Mouse (Mus musculus) liver, embryonic 14.5 days (tissue): ENCODE data around the gene Pnmal1. TPM values are rescaled to one million over a fixed set of nuclear protein-coding genes. Genes with fewer than 3 reads are reported as not detected.
A peak's percentile ranks its signal among the peaks of the same experiment; 100 is the strongest.

Experiments used
- ATAC-seq: fragments of 200-750 bp; cut with Nextera tagmentation; 2 replicates; pipeline ENCODE4 v1.8.0; 2017; ENCODE audit warnings: moderate number of reproducible peaks, mild to moderate bottlenecking, moderate library complexity; ENCODE audit not compliant: insufficient read depth
- DNase-seq, 3 experiments: peaks; one replicate each; pipeline ENCODE4 v3.0.0-alpha.2; 2012 to 2013; ENCODE audit warnings: low read depth in 3 of 3, low spot score in 3 of 3
- H3K27ac ChIP-seq: fragments of 300-500 bp; sonication (generic); 2 replicates; pipeline ENCODE4 v1.5.1; 2014; ENCODE audit warnings: moderate library complexity, mild to moderate bottlenecking, control low read depth, inconsistent platforms
- H3K27me3 ChIP-seq: fragments of 300-500 bp; sonication (generic); 2 replicates; pipeline ENCODE4 v1.6.1; 2014; ENCODE audit warnings: mild to moderate bottlenecking, low read length, moderate library complexity; ENCODE audit not compliant: control insufficient read depth, insufficient read depth
- H3K36me3 ChIP-seq: fragments of 300-500 bp; sonication (generic); replicated peaks from 2 replicates; pipeline ENCODE4 v1.6.1; 2014; ENCODE audit warnings: low read depth; ENCODE audit not compliant: control insufficient read depth, insufficient read depth
- H3K4me1 ChIP-seq, 2 experiments: fragments of 200-500 bp in 1 of 2; fragments of 300-500 bp in 1 of 2; sonication (generic) in 1 of 2; replicated peaks; 2 replicates each; pipeline ENCODE4 v1.6.1; 2012 to 2014; ENCODE audit warnings: antibody characterized with exemption in 1 of 2, inconsistent platforms in 1 of 2, low read length in 1 of 2; ENCODE audit not compliant: control insufficient read depth in 2 of 2, insufficient read depth in 2 of 2
- H3K4me2 ChIP-seq: fragments of 300-500 bp; sonication (generic); 2 replicates; pipeline ENCODE4 v1.6.1; 2014; ENCODE audit warnings: low read depth, mild to moderate bottlenecking, control low read depth, moderate library complexity
- H3K4me3 ChIP-seq, 2 experiments: fragments of 200-500 bp in 1 of 2; fragments of 300-500 bp in 1 of 2; sonication (generic) in 1 of 2; 2 replicates each; pipeline ENCODE4 v1.5.1; 2012 to 2014; ENCODE audit warnings: low read depth in 2 of 2, low read length in 2 of 2, mild to moderate bottlenecking in 2 of 2, control low read depth in 1 of 2, inconsistent platforms in 1 of 2, moderate library complexity in 1 of 2; ENCODE audit not compliant: insufficient read depth in 1 of 2
- H3K9ac ChIP-seq: fragments of 300-500 bp; sonication (generic); replicated peaks from 2 replicates; pipeline ENCODE4 v1.6.1; 2014; ENCODE audit warnings: mild to moderate bottlenecking, control low read depth, moderate library complexity
- H3K9me3 ChIP-seq: fragments of 300-500 bp; sonication (generic); 2 replicates; pipeline ENCODE4 v1.6.1; 2016; ENCODE audit warnings: low read length, mixed read lengths; ENCODE audit not compliant: control insufficient read depth
- CTCF ChIP-seq: IDR thresholded peaks from 2 replicates; pipeline ENCODE4 v1.5.1; 2016; ENCODE audit warnings: antibody characterized with exemption, low read depth, control low read depth
- EP300 ChIP-seq: IDR thresholded peaks from 2 replicates; pipeline ENCODE4 v1.6.1; 2016; ENCODE audit warnings: antibody characterized with exemption, low read depth
- WGBS: fragments of 180-500 bp; shearing (Covaris S2); extraction: QIAGEN DNeasy Blood & Tissue Kit; methylation state at CpG from one replicate; pipeline ENCODE4 v1.1.7; 2014; ENCODE audit not compliant: insufficient replicate concordance; 5-methylcytosine and 5-hydroxymethylcytosine counted together
- polyA plus RNA-seq, 2 experiments: library from polyadenylated mRNA; depleted of rRNA in 1 of 2; stranded (reverse) in 1 of 2; unstranded in 1 of 2; fragments of >200 nt; fragmentation: Nextera tagmentation in 1 of 2; extraction: Ambion mirVana in 1 of 2; gene quantifications; 2 replicates each; pipeline versions ENCODE4 v1.2.1 to v1.2.3; 2012 to 2014

The Pnmal1 gene
- polyA plus RNA-seq, 2 experiments = 0.01 to 0.03 TPM

DNA sequence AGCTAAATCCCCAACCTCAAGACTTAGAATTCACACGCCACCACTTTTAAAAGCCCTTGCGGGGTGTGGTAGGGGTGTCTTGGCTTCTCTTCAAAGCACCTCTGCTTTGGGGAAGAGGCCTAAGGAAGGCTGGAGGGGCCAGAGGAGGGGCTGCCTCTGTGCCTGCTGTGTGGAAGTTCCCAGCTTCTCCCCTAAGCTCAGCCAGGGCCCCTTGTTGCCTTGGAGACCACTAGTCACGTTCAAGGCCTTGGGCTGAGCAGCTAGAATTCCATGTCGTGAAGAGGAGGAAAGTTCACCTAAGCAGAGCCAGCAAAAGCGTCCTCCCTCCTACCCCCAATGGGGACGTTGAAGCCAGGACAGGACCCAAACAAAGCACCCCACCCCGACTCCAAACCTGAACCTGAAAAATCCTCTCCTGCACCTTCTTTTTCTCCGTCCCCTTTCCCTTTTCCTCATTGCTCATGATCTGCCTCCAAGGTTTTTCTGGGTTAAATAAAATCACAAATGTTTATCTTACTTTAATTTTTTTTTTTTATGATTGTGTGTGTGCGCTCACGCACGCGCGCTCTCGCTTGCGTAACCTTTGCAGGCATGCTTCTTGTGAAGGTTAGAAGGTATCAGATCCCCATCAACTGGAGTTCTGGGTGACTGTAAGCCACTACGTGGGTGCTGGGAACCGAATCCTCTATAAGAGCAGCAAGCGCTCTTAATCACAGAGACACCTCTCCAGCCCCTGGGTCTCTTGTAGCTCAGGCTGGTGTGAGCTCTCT lies 32.4 kb downstream of the Pnmal1 start:
- Histone ChIP-seq H3K4me1 (peaks cover 0 to 22% of the 10 kb centered on the region in 2 experiments; a peak in 3 of 4 replicates), H3K27me3 (peaks cover 2% of the 10 kb centered on the region; the same call in 1 of the 2 replicates), H3K27ac (no peak overlapping the region), H3K9ac (no peak overlapping the region), H3K36me3 (no peaks in the 10 kb centered on the region), H3K4me3 (no peak overlapping the region), H3K4me2 (no peak overlapping the region), H3K9me3 (no peaks in the 10 kb centered on the region)
- no peak for ATAC-seq
- TF ChIP-seq EP300 (no peak), CTCF (no peak)
- 57% methylated on average over 18 of the region's 18 CpGs for WGBS
- DNase-seq = no peak

DNA sequence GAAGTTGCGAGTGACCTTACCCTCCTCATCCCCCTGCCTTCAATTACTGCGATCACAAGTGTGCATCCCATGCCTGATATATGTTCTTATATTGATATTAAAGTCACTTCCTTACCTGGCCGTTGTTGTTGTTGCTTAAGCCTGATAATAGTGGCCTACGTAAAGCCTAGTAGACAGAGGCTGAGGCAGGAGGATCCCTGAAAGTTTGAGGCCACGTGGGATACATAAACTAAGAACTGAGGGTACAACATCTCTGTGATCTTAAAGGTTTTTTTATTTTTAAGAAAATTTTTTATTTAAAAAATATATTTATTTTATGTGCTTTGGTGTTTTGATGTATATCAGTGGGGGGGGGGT lies 33.0 kb downstream of the Pnmal1 start, which contains the start of gene Ccdc8:
Ccdc8 (plus strand) TSS at position 258 of the 357 bp plus-strand sequence.
- Histone ChIP-seq H3K27me3 (peaks cover 2% of the 10 kb centered on the region; the same call in 1 of the 2 replicates), H3K9ac (no peak within 1 kb of the TSS; the same call in 1 of the 2 replicates), H3K9me3 (no peaks in the 10 kb centered on the region), H3K4me1 (peaks cover 0 to 22% of the 10 kb centered on the region in 2 experiments; a peak in 3 of 4 replicates), H3K36me3 (no peaks in the 10 kb centered on the region), H3K4me3 (peak within 1 kb of the TSS; percentile 55 to 70; a peak in 2 of 4 replicates), H3K4me2 (peak within 1 kb of the TSS; percentile 66), H3K27ac (no peak within 1 kb of the TSS)
- WGBS = 80% methylated on average over 5 of the region's 5 CpGs
- ATAC-seq = no peak
- no peak for DNase-seq
- TF ChIP-seq EP300 = no peak
- TF ChIP-seq CTCF = no peak

- Histone ChIP-seq H3K27me3 (peaks cover 2% of the 10 kb centered on the region; the same call in 1 of the 2 replicates), H3K9ac (peak overlapping the region; percentile 35), H3K4me1 (peaks cover 0 to 25% of the 10 kb centered on the region in 2 experiments; a peak in 3 of 4 replicates), H3K27ac (no peak overlapping the region), H3K9me3 (no peaks in the 10 kb centered on the region), H3K36me3 (no peaks in the 10 kb centered on the region), H3K4me3 (peak overlapping the region; percentile 55 to 70), H3K4me2 (peak overlapping the region; percentile 66)
- TF ChIP-seq CTCF (no peak), EP300 (no peak)
- DNase-seq (peak in 2 of 3 experiments; percentile 41 to 45), ATAC-seq (peak; percentile 72)
- WGBS = 1% methylated on average over 27 of the region's 27 CpGs
Observed at GRCm38 (mm10) chr7:16993651-16994399, 34.3 kb downstream of the Pnmal1 start.

DNA sequence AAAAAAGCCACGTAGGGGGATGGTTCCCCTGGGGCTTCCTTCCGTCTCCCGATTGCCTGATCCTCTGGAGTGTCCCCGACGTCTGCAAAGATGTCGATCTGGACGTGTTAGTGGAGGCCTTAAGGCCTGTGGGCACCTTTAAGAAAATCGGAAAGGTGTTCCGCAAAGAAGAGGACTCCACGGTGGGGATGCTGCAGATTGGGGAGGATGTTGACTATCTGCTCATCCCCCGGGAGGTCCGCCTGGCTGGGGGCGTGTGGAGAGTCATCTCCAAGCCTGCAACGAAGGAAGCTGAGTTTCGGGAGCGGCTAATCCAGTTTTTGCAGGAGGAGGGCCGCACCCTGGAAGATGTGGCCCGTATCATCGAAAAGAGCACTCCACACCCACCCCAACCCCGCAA lies 34.9 kb downstream of the Pnmal1 start:
- Histone ChIP-seq H3K36me3 (no peaks in the 10 kb centered on the region), H3K9me3 (no peaks in the 10 kb centered on the region), H3K4me2 (peak overlapping the region; percentile 66), H3K9ac (peak overlapping the region; percentile 35), H3K27ac (no peak overlapping the region), H3K4me3 (peak overlapping the region; percentile 55 to 70), H3K27me3 (peaks cover 2% of the 10 kb centered on the region; the same call in 1 of the 2 replicates), H3K4me1 (peaks cover 3 to 30% of the 10 kb centered on the region in 2 experiments)
- DNase-seq (no peak), ATAC-seq (no peak)
- TF ChIP-seq EP300 (no peak), CTCF (no peak)
- 8% methylated on average over 20 of the region's 20 CpGs for WGBS

DNA sequence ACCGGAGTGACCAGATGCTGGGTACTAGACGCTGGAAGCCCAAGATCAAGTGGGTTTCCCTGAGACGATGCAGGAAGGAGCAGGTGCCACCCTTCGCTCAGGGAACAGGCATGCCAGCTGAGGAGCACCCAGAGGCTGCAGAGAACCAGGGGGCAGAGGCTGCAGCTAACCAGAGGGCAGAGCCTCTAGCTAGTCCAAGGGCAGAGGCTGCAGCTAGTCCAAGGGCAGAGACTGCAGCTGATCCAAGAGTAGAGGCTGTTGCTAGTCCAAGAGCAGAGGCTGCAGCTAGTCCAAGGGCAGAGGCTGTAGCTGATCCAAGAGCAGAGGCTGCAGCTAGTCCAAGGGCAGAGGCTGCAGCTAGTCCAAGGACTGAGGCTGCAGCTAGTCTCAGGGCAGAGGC lies 35.9 kb downstream of the Pnmal1 start:
- no peaks in the 10 kb centered on the region for H3K9me3 ChIP-seq
- ATAC-seq (no peak), DNase-seq (no peak)
- peaks cover 5 to 29% of the 10 kb centered on the region in 2 experiments for H3K4me1 ChIP-seq
- TF ChIP-seq EP300 = no peak
- TF ChIP-seq CTCF = no peak
- peak overlapping the region; percentile 66 for H3K4me2 ChIP-seq
- WGBS = 88% methylated on average over 4 of the region's 4 CpGs
- no peak overlapping the region for H3K9ac ChIP-seq
- H3K4me3 ChIP-seq = no peak overlapping the region
- H3K27me3 ChIP-seq = peaks cover 2% of the 10 kb centered on the region; the same call in 1 of the 2 replicates
- H3K27ac ChIP-seq = no peak overlapping the region
- no peaks in the 10 kb centered on the region for H3K36me3 ChIP-seq
